Mouse (Mus musculus): ENCODE measurements around the gene Tbc1d17.

DNA sequence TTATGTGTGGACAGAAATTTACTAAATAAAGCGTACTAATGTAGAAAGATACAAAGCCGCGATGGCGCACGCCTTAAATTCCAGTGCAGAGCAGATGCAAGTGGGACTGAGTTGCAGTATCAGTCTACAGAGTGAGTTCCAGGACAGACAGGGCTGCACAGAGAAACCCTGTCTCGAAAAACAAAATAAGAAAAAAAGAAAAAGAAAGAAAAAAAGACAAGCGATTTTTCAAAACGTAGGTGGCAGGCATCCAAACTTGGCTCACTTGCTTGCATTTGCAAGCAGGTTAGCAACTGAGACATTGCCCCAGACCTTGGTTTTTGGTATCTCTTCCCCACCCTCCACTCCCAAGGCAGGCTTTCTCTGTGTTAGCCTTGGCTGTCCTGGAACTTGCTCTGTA, 44.3 kb upstream of the Tbc1d17 start:
- TF ChIP-seq CTCF (IDR thresholded peaks at IDR 0.05) (no peak), EP300 (IDR thresholded peaks at IDR 0.05) (no peak)

Data from lung, postnatal 0 days (tissue).